Mouse (Mus musculus): ENCODE data around the gene Kif16b. TPM values are rescaled to one million over a fixed set of nuclear protein-coding genes. Genes with fewer than 3 reads are reported as not detected.

Kif16b gene
- polyA plus RNA-seq, 1 experiment from 2014 or later: 11.2 TPM

DNA sequence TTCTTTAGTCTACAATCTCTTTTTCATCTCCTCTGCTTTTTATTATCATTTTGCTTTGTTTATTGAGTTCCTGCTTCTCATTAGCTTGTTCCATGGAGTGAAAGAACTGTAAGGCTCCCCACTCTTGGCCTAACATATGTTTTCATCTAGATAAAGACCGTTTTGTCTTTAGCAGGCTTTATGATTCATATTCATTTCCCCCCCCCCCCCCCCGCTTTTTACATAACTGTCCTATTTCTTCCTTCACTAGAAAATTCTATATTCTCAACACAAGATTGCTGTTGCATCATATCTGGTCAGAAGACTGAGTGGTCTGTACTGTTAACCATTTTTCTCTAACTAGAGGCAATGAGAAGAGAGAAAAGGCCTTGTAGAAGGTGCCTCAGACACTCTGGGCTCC lies 137.1 kb downstream of the Kif16b start:
- WGBS: 71% methylated on average over 2 of the region's 2 CpGs
- no peak for ATAC-seq (ENCODE audit: low FRiP score, low read depth)
- H3K4me1 ChIP-seq: peaks cover 13% of the 10 kb centered on the region; the same call in 1 of the 2 replicates

DNA sequence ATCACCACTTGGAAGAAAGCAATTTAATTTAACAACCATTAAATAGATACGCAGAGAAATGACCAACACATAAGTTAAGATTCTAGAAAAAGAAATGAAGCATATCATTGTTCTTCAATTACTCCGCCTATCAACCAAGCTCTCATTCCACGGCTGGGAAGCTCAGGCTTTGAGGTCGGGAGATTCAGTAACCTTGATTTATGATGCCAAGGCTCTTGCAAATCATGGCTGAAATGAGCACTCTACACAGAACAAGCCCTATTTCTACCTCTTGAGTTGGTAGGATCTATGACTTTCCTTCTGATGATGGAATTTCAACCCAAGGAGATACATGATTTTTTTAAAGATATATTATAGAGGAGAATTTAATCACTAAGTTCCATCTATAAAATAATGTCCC lies 140.5 kb downstream of the Kif16b start:
- Histone ChIP-seq H3K36me3 (no peaks in the 10 kb centered on the region), H3K27ac (no peak overlapping the region), H3K27me3 (no peaks in the 10 kb centered on the region), H3K4me2 (replicated peaks) (no peak overlapping the region), H3K9ac (no peak overlapping the region), H3K4me3 (no peak overlapping the region), H3K4me1 (peaks cover 13% of the 10 kb centered on the region; the same call in 1 of the 2 replicates), H3K9me3 (no peaks in the 10 kb centered on the region)
- WGBS: 62% methylated on average over 4 of the region's 4 CpGs
- no peak for ATAC-seq (ENCODE audit: low FRiP score, low read depth)

More for the DNA sequence above, 137.1 kb downstream of the Kif16b start:
- H3K9me3 ChIP-seq: no peaks in the 10 kb centered on the region
- no peaks in the 10 kb centered on the region for H3K27me3 ChIP-seq
- no peak overlapping the region for H3K4me2 ChIP-seq (replicated peaks)
- no peak overlapping the region for H3K9ac ChIP-seq
- no peak overlapping the region for H3K27ac ChIP-seq
- no peaks in the 10 kb centered on the region for H3K36me3 ChIP-seq
- no peak overlapping the region for H3K4me3 ChIP-seq

DNA sequence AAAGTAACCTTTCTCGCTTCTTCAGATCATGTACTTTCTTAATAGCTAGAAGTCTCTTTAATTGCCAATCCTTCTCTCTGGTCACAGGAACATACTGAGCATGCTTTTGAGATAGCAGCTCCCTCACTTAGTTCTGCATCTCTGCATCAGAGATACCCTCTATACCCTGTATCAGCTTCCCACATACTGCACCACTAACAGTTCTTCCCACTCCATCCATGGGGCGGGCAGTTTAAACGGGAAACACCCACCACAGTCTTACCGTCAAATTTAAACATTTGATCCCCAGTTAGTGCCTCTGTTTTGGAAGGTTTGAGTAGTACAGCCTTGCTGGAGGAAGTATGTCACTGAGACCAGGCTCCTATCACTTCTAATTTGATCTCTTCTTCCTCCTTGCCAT lies 142.1 kb downstream of the Kif16b start:
- 91% methylated on average over 4 of the region's 4 CpGs for WGBS
- Histone ChIP-seq H3K9me3 (no peaks in the 10 kb centered on the region), H3K4me3 (no peak overlapping the region), H3K4me1 (peaks cover 13% of the 10 kb centered on the region; the same call in 1 of the 2 replicates), H3K27me3 (no peaks in the 10 kb centered on the region), H3K36me3 (no peaks in the 10 kb centered on the region), H3K4me2 (replicated peaks) (no peak overlapping the region), H3K9ac (no peak overlapping the region), H3K27ac (no peak overlapping the region)
- ATAC-seq (ENCODE audit: low FRiP score, low read depth): no peak

DNA sequence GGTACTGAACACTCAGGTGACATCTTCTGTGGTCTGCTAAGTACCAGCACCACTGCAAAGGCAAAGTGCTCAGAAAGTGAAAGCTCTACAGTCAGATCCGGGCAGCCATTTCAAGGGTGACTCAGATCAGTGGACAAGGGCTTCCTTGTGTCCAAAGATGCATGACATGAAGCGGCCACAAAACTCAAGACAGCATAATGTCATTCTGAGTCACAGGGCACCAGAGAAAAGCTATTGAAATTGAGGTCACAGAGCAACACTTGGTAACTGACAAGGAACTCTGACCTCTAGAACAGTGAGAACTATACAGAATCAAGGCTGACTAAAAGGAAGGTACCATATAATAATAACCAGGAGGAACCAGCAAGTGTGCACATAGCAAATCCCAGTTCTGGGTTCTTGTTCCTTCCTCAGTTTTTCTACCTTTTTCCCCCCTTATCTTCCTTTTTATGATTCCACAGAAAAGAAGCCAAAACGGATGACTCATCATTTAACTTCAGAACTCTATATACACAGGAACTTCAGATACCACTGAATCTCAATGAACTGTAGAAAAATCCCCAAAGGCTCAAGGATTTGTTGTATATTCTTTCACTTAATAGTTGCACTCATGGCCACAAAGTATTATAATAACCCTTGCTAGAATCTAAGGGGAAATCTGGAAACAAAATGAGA lies 143.1 kb downstream of the Kif16b start:
- no peaks in the 10 kb centered on the region for H3K27me3 ChIP-seq
- no peak overlapping the region for H3K4me3 ChIP-seq
- no peak for ATAC-seq (ENCODE audit: low FRiP score, low read depth)
- no peak overlapping the region for H3K27ac ChIP-seq
- no peaks in the 10 kb centered on the region for H3K9me3 ChIP-seq
- H3K4me2 ChIP-seq (replicated peaks): no peak overlapping the region
- H3K4me1 ChIP-seq: peaks cover 13% of the 10 kb centered on the region; the same call in 1 of the 2 replicates
- WGBS: 94% methylated on average over 3 of the region's 3 CpGs
- H3K36me3 ChIP-seq: no peaks in the 10 kb centered on the region
- no peak overlapping the region for H3K9ac ChIP-seq

DNA sequence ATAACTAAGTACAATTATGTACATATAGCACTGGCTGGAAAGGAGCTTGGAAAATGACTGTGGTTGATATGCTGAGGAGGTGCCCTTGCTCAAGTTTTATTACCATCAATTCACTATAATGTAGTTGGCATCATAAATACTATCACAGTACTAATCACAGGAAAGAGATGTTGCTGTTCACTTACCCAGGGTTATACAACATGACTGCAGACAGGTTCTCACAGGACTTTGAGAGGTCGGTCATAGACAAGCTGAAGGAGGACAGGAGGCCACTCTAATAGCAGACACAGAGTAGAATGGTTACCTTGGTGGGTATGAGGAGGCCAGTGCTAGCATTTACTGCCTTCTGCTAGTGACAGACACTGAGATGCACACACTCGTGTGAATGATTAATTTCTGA lies 162.0 kb downstream of the Kif16b start:
- H3K36me3 ChIP-seq: peaks cover 4% of the 10 kb centered on the region
- 77% methylated on average over 2 of the region's 2 CpGs for WGBS
- H3K4me3 ChIP-seq: no peak overlapping the region
- H3K4me1 ChIP-seq: no peaks in the 10 kb centered on the region
- H3K27ac ChIP-seq: no peak overlapping the region
- H3K27me3 ChIP-seq: no peaks in the 10 kb centered on the region
- ATAC-seq (ENCODE audit: low FRiP score, low read depth): no peak
- H3K9ac ChIP-seq: no peak overlapping the region
- no peak overlapping the region for H3K4me2 ChIP-seq (replicated peaks)
- H3K9me3 ChIP-seq: no peaks in the 10 kb centered on the region

DNA sequence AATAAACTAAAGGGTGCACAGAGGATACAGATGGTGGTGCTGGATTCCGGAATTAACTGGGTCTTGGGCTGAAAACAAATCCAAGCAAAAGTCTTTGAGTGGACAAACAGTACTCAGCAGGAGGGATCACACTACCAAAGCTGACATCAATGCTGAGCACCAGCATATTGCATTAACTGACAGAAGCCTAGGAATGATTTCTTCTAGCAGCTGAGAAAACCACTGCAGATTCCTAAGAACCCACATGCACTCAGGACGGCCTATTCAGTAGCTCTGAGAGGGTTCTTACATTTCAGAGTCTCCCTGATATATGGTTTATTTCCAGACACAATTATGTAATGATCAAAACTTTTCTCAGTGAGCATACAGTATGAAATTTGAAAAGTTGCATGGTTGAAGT lies 162.8 kb downstream of the Kif16b start:
- H3K27me3 ChIP-seq: no peaks in the 10 kb centered on the region
- ATAC-seq (ENCODE audit: low FRiP score, low read depth): no peak
- no peaks in the 10 kb centered on the region for H3K4me1 ChIP-seq
- H3K9ac ChIP-seq: no peak overlapping the region
- H3K36me3 ChIP-seq: peaks cover 4% of the 10 kb centered on the region
- no peak overlapping the region for H3K4me2 ChIP-seq (replicated peaks)
- H3K27ac ChIP-seq: no peak overlapping the region
- 75% methylated on average over 2 of the region's 2 CpGs for WGBS
- no peaks in the 10 kb centered on the region for H3K9me3 ChIP-seq
- H3K4me3 ChIP-seq: no peak overlapping the region

DNA sequence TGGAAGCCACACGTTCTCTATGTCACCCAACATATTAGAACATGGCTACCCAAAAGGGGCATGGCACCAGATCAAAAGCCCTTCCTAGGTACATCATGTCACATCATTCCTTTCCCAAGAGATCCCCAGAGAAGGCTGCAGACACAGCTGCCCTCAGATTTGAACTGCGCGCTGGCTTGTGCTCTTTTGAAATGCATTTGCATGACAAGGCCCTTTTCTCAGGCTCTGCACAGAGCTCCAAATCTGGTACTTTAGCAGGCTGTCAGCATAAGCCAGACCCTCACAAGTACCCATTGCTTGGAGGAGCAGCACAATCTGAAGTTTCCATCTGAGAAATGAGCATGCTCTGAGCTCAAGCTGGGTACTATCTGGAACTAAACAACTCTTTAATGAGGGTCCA lies 165.6 kb downstream of the Kif16b start:
- Histone ChIP-seq H3K9ac (no peak overlapping the region), H3K27ac (no peak overlapping the region), H3K27me3 (no peaks in the 10 kb centered on the region), H3K9me3 (no peaks in the 10 kb centered on the region), H3K4me2 (replicated peaks) (no peak overlapping the region), H3K4me1 (0 out of 2 replicates have a peak, but pooled peaks cover 3% of the 10 kb centered on the region), H3K4me3 (no peak overlapping the region), H3K36me3 (peaks cover 1% of the 10 kb centered on the region)
- ATAC-seq (ENCODE audit: low FRiP score, low read depth): no peak
- WGBS: 90% methylated on average over 3 of the region's 3 CpGs

DNA sequence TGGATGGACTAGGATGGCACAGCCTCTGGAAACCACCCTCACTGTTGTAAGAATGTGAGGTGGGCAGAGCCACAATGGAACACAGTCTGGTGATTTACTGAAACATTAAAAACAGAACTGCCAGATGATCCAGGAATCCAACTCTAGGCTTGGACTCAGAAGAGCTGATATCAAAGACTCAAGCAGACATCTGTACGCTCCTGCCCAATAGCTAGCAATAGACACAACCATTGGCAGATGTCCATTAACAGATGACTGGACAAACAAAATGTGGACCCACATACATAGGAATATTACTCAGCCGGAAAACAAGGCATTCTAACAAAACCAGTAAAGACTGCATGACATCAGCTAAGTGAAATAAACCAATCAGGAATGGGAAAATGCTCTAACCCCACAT lies 167.3 kb downstream of the Kif16b start:
- no peak for ATAC-seq (ENCODE audit: low FRiP score, low read depth)
- WGBS: 85% methylated on average over 2 of the region's 2 CpGs
- no peaks in the 10 kb centered on the region for H3K9me3 ChIP-seq
- no peak overlapping the region for H3K4me2 ChIP-seq (replicated peaks)
- no peaks in the 10 kb centered on the region for H3K27me3 ChIP-seq
- H3K36me3 ChIP-seq: no peaks in the 10 kb centered on the region; the same call in 1 of the 2 replicates
- no peak overlapping the region for H3K9ac ChIP-seq
- H3K4me3 ChIP-seq: no peak overlapping the region
- H3K4me1 ChIP-seq: 0 out of 2 replicates have a peak, but pooled peaks cover 3% of the 10 kb centered on the region
- no peak overlapping the region for H3K27ac ChIP-seq

DNA sequence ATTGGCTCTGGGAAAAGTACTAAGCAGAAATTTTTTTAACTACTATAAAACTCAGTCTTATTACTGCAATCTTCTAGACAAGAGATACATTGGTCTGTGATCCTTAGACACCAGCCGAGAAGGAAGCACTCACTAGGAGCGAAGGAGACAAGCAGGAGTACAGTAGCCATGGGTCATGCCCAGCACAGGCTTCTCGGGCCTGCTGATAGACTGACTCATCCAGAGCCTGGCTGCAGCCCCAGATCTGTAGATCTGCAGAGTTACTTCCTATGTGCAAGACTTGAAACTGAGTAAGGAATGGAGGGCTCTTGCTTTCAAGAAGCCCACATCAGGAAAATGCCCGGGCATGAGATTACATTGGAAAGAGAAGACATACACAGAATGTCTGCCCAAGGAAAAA lies 169.0 kb downstream of the Kif16b start:
- no peak overlapping the region for H3K4me3 ChIP-seq
- H3K36me3 ChIP-seq: no peaks in the 10 kb centered on the region; the same call in 1 of the 2 replicates
- 94% methylated on average over 4 of the region's 4 CpGs for WGBS
- H3K4me1 ChIP-seq: 0 out of 2 replicates have a peak, but pooled peaks cover 3% of the 10 kb centered on the region
- H3K27me3 ChIP-seq: no peaks in the 10 kb centered on the region
- H3K9ac ChIP-seq: no peak overlapping the region
- ATAC-seq (ENCODE audit: low FRiP score, low read depth): no peak
- H3K27ac ChIP-seq: no peak overlapping the region
- no peaks in the 10 kb centered on the region for H3K9me3 ChIP-seq
- no peak overlapping the region for H3K4me2 ChIP-seq (replicated peaks)

DNA sequence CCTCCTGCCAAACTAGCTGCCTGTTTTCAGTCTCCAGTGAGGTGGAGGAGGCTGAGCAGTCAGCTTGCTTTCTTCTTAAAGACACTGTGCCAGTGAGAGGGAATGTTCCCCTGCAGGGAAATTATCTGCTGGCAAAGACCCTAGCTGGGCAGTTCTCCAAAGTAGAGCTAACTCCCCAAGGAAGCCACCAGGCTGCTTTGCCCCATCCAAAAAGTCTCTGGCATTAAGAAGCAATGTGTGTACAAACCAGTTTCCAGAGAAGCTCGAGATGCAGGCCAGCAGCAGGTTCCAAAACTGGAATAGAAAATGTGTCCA lies 169.6 kb downstream of the Kif16b start:
- H3K4me1 ChIP-seq: 0 out of 2 replicates have a peak, but pooled peaks cover 3% of the 10 kb centered on the region
- no peak for ATAC-seq (ENCODE audit: low FRiP score, low read depth)
- H3K27ac ChIP-seq: no peak overlapping the region; the same call in 1 of the 2 replicates
- no peaks in the 10 kb centered on the region for H3K27me3 ChIP-seq
- no peaks in the 10 kb centered on the region for H3K36me3 ChIP-seq
- no peaks in the 10 kb centered on the region for H3K9me3 ChIP-seq
- no peak overlapping the region for H3K4me2 ChIP-seq (replicated peaks)
- no peak overlapping the region for H3K4me3 ChIP-seq
- 55% methylated on average over 1 of the region's 1 CpGs for WGBS
- no peak overlapping the region for H3K9ac ChIP-seq

DNA sequence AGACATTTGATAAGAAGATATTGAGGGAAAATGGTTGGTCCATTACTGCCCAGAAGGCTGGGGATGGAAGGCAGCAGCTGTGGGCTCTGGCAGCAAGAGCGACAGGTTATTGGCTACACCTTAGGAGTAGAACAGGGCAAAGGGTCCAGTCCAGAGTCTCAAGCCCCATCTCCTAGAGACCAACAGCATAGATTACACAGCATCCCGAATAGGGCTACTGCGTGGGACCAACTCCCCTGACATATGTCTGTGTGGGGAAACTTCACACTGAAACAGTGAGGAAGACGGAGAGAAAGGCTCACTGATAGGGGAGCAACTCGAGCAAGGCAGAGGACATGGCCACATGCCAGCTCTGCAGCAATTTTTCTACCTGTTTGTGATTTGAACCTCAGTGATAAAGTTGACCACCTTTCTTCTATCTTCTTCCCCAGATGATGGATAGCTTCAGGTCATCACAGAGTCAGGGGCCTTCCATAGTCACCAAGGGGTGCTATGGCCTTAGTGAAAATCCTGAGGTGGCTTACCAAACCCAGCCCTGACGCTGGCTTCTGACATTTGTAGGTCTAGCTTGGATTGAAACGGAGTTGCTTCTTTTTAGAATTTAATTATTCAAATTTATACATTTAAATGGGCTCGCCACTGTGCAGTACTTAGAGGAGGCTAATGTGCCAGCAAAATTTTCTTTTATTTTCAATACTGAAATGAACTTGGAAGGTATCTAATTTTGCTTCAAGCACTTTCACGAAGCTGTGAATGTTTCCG lies 170.1 kb downstream of the Kif16b start:
- Histone ChIP-seq H3K9ac (no peak overlapping the region), H3K4me1 (0 out of 2 replicates have a peak, but pooled peaks cover 3% of the 10 kb centered on the region), H3K36me3 (no peaks in the 10 kb centered on the region), H3K4me3 (no peak overlapping the region), H3K4me2 (replicated peaks) (no peak overlapping the region), H3K27ac (no peak overlapping the region), H3K9me3 (no peaks in the 10 kb centered on the region), H3K27me3 (no peaks in the 10 kb centered on the region)
- 85% methylated on average over 10 of the region's 10 CpGs for whole genome bisulfite sequencing
- no peak for ATAC-seq (ENCODE audit: low FRiP score, low read depth)

DNA sequence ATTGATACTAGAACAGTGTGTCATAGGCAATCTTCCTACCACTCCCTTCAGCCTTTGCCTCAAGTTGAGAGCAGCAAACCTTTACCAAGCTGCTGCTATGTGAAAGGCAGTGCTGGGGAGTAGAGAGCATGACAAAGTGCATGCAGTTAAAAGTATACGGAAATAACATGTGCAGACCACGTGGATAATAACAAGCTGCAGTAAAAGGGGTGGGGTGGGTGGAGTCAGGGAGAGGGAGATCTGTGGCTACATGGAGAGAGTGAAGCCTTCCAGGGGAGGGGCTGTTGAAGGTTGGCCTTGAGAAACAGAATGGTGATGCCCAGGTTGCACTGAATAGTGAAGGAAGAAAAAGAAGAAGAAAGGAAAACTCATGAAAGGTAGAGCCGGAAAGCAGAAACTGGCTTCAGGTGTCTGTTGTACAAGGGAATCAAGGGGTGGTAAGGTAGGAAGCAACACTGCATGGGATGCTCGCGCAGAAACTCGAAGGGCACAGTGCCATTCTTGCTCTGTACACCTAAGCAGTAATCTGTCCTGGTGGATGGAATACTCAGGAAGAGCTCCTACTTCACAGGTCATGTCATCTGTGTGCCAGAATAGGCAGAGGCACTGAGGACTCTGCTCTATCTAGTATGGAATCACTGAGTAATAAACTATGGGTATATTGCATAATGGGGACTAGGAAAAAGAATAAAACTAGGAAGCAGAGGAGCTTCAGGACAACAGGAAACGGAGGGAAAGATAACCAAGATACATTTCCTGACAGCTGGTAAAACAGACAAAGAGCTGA lies 176.9 kb downstream of the Kif16b start:
- ATAC-seq (ENCODE audit: low FRiP score, low read depth): no peak
- Histone ChIP-seq H3K27ac (no peak overlapping the region), H3K4me2 (replicated peaks) (no peak overlapping the region), H3K27me3 (no peaks in the 10 kb centered on the region), H3K9me3 (no peaks in the 10 kb centered on the region), H3K36me3 (no peaks in the 10 kb centered on the region), H3K4me1 (no peaks in the 10 kb centered on the region), H3K4me3 (no peak overlapping the region), H3K9ac (no peak overlapping the region)
- 71% methylated on average over 7 of the region's 7 CpGs for WGBS

Measured in limb, embryonic 13.5 days (tissue).